Mouse (Mus musculus): ENCODE results near the gene P2ry10.
"Not testable (repeated sequence)": the region's sequence is repeated elsewhere in the genome, so short reads cannot be mapped to it uniquely, and the experiment has no call there.

P2ry10 gene

GRCm38 (mm10) chrX:107088177-107088576, at the start of gene P2ry10:
P2ry10 (plus strand) TSS chrX:107088492.
- DNase-seq (ENCODE audit: low read depth in 1 of 2, low spot score in 2 of 2), result no peak

GRCm38 (mm10) chrX:107039146-107039545, 49.1 kb upstream of the P2ry10 start:
- no peak for DNase-seq (ENCODE audit: low read depth in 1 of 2, low spot score in 2 of 2)

GRCm38 (mm10) chrX:107039635-107040034, 48.7 kb upstream of the P2ry10 start:
- no peak for DNase-seq (ENCODE audit: low read depth in 1 of 2, low spot score in 2 of 2)

- no peak for DNase-seq (ENCODE audit: low read depth in 1 of 2, low spot score in 2 of 2)
Observed at GRCm38 (mm10) chrX:107042367-107042766, 45.9 kb upstream of the P2ry10 start.

GRCm38 (mm10) chrX:107083407-107083806, 4.9 kb upstream of the P2ry10 start:
- DNase-seq (ENCODE audit: low read depth in 1 of 2, low spot score in 2 of 2), result not testable (repeated sequence)

GRCm38 (mm10) chrX:107084320-107084719, 4.0 kb upstream of the P2ry10 start:
- no peak for DNase-seq (ENCODE audit: low read depth in 1 of 2, low spot score in 2 of 2)

GRCm38 (mm10) chrX:107089131-107089530, 839 bp downstream of the P2ry10 start:
- no peak for DNase-seq (ENCODE audit: low read depth in 1 of 2, low spot score in 2 of 2)

- DNase-seq (ENCODE audit: low read depth in 1 of 2, low spot score in 2 of 2), result no peak
Observed at GRCm38 (mm10) chrX:107089930-107090329, 1.6 kb downstream of the P2ry10 start.

GRCm38 (mm10) chrX:107095633-107096032, 7.3 kb downstream of the P2ry10 start:
- DNase-seq (ENCODE audit: low read depth in 1 of 2, low spot score in 2 of 2), result no peak

GRCm38 (mm10) chrX:107116333-107116732, 28.0 kb downstream of the P2ry10 start:
- DNase-seq (ENCODE audit: low read depth in 1 of 2, low spot score in 2 of 2), result no peak

- DNase-seq (ENCODE audit: low read depth in 1 of 2, low spot score in 2 of 2), result no peak
Observed at GRCm38 (mm10) chrX:107116987-107117386, 28.7 kb downstream of the P2ry10 start.

- DNase-seq (ENCODE audit: low read depth in 1 of 2, low spot score in 2 of 2), result no peak
Observed at GRCm38 (mm10) chrX:107143184-107143583, 54.9 kb downstream of the P2ry10 start.

GRCm38 (mm10) chrX:107143930-107144329, 55.6 kb downstream of the P2ry10 start:
- DNase-seq (ENCODE audit: low read depth in 1 of 2, low spot score in 2 of 2), result no peak

GRCm38 (mm10) chrX:107148681-107149080, 60.4 kb downstream of the P2ry10 start, which contains the start of gene P2ry10b:
P2ry10b (plus strand) TSS chrX:107148927.
- no peak for DNase-seq (ENCODE audit: low read depth in 1 of 2, low spot score in 2 of 2)

GRCm38 (mm10) chrX:107149391-107149993, 61.2 kb downstream of the P2ry10 start:
- no peak for DNase-seq (ENCODE audit: low read depth in 1 of 2, low spot score in 2 of 2)

- DNase-seq (ENCODE audit: low read depth in 1 of 2, low spot score in 2 of 2), result no peak
Observed at GRCm38 (mm10) chrX:107150027-107150426, 61.7 kb downstream of the P2ry10 start.

- DNase-seq (ENCODE audit: low read depth in 1 of 2, low spot score in 2 of 2), result peak; percentile 24 to 36
Observed at GRCm38 (mm10) chrX:107150752-107151515, 62.6 kb downstream of the P2ry10 start.
